Comparison of ENCODE assay signal across 28 mouse cellular contexts in genomic region chr14:21619951-21620350, GRCm38 (mm10).
"Had no signal": no experiment of that assay in that cellular context is flagged by ENCODE, and none has a peak within 500 bp of the region (broad histone marks: within the 10 kb centered on the region; RNA-seq: fewer than 3 reads in every experiment).

No protein-coding gene starts in this region.

- H3K4me2 ChIP-seq: heart, embryonic 13.5 days; heart, embryonic 15.5 days; hindbrain, embryonic 13.5 days; hindbrain, embryonic 15.5 days; kidney, embryonic 15.5 days; limb, embryonic 13.5 days; limb, embryonic 15.5 days; liver, embryonic 12.5 days had no signal

- H3K27ac ChIP-seq: gastrocnemius, adult 2 months; heart, embryonic 10.5 days; heart, embryonic 13.5 days; heart, embryonic 15.5 days; hindbrain, embryonic 13.5 days; hindbrain, embryonic 15.5 days; hindbrain, postnatal 0 days; kidney, embryonic 15.5 days; kidney, postnatal 0 days; limb, embryonic 13.5 days; limb, embryonic 15.5 days; liver, embryonic 12.5 days; liver, embryonic 14.5 days had no signal

- H3K4me3 ChIP-seq: gastrocnemius, adult 2 months; heart, embryonic 10.5 days; heart, embryonic 13.5 days; heart, embryonic 15.5 days; hindbrain, embryonic 13.5 days; hindbrain, embryonic 15.5 days; kidney, embryonic 15.5 days; limb, embryonic 13.5 days; limb, embryonic 15.5 days; liver, embryonic 12.5 days had no signal

- ATAC-seq: hindbrain, postnatal 0 days; intestine, embryonic 16.5 days; liver, embryonic 12.5 days had no signal

- DNase-seq: gastrocnemius, adult 2 months; gastrocnemius, postnatal 10 days; gastrocnemius, postnatal 25 days; heart, adult 18-20 months; heart, postnatal 14 days; heart, postnatal 36 days; kidney, adult 11 months; kidney, adult 2 months; kidney, adult 9 months; kidney, postnatal 14 days; kidney, postnatal 36 days; layer of hippocampus, adult 9-11 months; layer of hippocampus, postnatal 36 days; left cerebral cortex, postnatal 4 days; lung, adult 18-20 months had no signal

- H3K4me1 ChIP-seq: heart, embryonic 10.5 days; liver, embryonic 12.5 days had no signal

- H3K9me3 ChIP-seq: heart, embryonic 10.5 days; heart, embryonic 13.5 days; heart, embryonic 15.5 days; hindbrain, embryonic 13.5 days; hindbrain, embryonic 15.5 days; kidney, embryonic 15.5 days; limb, embryonic 13.5 days; limb, embryonic 15.5 days; liver, embryonic 12.5 days had no signal

- H3K9ac ChIP-seq: heart, embryonic 13.5 days; heart, embryonic 15.5 days; hindbrain, embryonic 13.5 days; hindbrain, embryonic 15.5 days; kidney, embryonic 15.5 days; limb, embryonic 13.5 days; limb, embryonic 15.5 days; liver, embryonic 12.5 days; liver, embryonic 14.5 days had no signal

- H3K27me3 ChIP-seq: heart, embryonic 13.5 days; heart, embryonic 15.5 days; hindbrain, embryonic 13.5 days; hindbrain, embryonic 15.5 days; kidney, embryonic 15.5 days; limb, embryonic 13.5 days; limb, embryonic 15.5 days; liver, embryonic 12.5 days had no signal
